Mouse (Mus musculus) testis, postnatal 10 days (tissue): ENCODE results near the gene Spty2d1.
"Not testable (repeated sequence)": the region's sequence is repeated elsewhere in the genome, so short reads cannot be mapped to it uniquely, and the experiment has no call there.

ENCODE experiments used
- DNase-seq: peaks from one replicate; pipeline ENCODE4 v3.0.0; 2021; ENCODE audit warnings: low spot score

Spty2d1 gene

DNA sequence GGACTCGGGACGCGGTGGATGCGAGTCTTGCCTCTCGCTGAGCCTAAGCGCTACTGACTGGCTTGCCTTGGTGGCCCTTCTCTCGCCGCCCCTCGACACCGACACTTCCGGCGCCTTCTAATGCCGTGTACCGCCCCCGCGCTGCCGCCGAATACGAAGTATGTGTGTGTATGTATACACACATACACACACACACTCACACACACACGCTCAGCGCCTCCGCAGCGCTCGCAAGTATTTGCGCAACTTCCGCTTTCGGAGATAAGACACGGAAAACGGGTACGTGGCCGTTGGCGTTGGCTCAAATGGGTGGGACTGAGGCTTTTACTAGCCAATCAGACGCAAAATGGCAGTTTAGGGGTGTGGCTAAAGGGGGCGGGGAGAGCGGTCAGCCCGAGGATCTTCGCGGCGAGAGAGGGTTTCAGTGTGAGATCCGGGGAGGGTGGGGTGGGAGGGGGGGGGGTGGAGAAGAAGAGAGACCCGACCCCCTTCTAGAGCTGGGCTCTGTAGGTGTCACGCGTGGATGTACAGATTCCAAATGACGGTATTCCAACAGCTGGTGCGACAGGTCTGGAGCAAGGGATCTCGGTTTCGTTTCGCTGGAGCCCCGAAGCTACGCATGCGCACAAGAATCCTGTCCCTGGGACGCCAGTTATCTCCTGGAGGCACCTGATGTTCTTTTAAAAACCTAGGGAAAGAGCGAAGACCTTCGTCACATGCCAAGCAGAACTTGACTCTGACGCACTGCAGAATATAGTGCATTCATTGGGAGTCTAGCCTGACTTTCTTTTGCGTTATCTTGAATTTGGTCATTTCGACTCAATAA is at the start of gene Spty2d1:
Gene Spty2d1 (minus strand): TSS at position 244 of the 826 bp plus-strand sequence.
- DNase-seq: peak; percentile 100

- DNase-seq: no peak
These were observed 48.1 kb upstream of the Spty2d1 start for GRCm38 (mm10) chr7:47056273-47056672.

GRCm38 (mm10) chr7:47055744-47056143 is 47.5 kb upstream of the Spty2d1 start:
- no peak for DNase-seq

DNA sequence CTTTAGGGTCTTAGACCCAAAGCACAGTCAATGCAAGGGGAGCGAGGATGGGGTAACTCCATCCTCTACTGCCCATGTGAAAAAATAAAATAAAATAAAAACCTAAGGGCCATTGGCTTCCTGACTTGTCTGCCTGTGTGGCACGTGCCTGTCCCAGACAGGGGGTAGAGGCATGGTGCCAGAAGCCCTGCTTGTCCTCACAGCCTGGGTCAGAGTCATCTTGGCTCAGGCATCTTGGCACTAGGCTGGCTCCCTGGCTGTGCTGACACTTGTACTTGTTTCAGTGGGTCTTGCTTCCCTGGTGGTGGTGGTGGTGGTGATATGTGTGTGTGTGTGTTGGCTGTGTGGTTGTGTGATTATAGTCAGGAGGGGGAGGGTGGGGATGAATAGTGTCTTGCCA is 46.5 kb upstream of the Spty2d1 start:
- DNase-seq: peak; percentile 78

GRCm38 (mm10) chr7:47053287-47053686 is 45.1 kb upstream of the Spty2d1 start:
- peak; percentile 66 for DNase-seq

GRCm38 (mm10) chr7:47052276-47052675 is 44.1 kb upstream of the Spty2d1 start:
- DNase-seq: peak; percentile 76

DNA sequence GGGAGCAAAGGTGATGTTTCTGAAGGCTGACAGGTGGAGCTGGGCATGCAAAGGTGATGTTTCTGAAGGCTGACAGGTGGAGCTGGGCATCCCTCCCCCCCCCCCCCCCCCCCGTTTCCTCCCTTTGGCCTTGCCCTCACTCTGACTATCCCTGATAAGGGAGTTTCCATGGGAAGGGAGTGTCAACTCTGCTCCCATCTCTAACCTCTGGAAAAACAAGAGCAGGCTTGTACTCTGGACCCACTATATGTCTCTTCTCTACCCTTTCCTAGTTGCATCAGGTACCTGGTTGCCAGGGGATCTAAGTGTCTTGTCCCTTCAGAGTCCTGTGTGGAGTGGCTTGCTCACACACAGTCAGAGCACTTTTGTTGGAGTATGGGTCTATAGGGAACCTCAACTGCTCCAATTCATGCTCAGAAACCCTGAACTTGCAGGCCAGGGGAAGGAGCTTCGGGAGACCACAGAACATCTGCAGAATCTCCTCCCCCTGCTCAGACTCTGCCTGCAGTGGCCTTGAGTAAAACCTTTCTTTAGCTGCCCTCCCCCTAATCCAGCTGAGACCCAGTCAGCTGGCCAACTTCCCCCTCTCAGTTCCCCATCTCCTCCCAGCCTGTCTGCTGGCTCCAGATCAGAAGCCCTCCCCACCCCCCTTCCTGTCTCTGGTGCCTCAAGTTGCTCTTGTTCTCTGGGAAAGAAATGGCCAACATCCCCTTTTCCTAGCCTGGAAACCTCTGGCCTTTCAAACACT is 43.4 kb upstream of the Spty2d1 start:
- peak; percentile 85 for DNase-seq

DNA sequence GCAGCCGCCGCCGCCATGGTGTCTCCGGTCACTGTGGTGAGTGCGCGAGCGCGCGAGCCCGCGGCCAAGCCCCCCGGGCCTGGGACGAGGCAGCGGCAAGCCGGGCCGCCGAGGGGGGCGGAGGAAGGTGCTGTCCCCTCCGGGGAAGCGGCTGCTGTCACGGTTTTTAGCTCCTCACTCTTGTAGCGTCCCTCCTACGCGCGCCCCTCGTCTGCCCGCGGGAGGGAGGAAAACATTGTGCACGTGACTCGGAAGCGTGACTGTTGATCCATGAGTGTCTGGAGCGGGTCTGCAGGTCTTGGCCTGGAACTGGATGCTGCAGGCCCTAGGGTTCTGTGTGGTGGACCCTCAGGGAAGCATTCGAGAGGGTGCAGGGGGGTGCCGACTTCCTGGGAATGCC is 42.6 kb upstream of the Spty2d1 start:
- peak; percentile 78 for DNase-seq

GRCm38 (mm10) chr7:47050366-47050765 is 42.2 kb upstream of the Spty2d1 start, which contains the start of gene Tmem86a:
Gene Tmem86a, plus strand, starts transcription at chr7:47050601.
- peak; percentile 95 for DNase-seq

GRCm38 (mm10) chr7:47042823-47043490 is 34.7 kb upstream of the Spty2d1 start:
- no peak for DNase-seq

DNA sequence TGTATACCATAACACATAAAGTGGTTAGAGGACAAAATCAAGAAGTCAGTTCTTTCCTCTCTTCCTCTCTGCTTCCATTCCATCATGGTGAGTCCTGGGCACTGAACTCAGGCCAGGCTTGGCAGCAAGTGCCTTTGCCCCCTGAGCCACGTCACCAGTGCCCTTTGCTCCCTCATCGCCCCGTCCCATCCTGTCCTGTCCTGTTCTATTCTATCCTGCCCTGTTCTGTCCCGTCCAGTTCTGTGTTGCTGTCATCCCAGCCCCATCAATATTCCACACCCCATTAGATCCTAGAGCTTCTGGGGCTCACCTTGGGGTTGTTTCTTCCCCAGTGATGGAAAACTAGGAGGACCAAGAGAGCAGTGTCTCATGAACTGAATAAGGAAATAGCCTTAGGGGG is 33.9 kb upstream of the Spty2d1 start:
- DNase-seq: no peak

DNA sequence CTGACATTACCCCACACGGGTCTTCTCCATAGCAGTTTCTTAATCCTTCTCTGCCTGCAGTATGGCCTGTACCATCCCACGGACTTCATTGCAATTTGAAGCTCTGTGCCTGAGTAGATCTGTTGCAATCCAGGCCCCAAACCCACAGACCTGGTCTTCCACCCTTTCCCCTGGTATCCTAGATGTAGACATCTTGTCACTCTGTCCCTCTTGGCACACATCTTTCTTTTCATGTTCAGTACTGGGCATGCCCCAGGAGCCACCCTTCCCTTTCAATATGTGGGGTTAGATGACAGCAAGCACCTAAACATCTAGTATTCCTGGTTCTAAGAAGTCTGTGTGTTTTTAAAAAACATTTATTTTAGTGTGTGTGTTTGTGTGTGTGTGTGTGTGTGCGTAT is 33.5 kb upstream of the Spty2d1 start:
- DNase-seq: no peak

DNA sequence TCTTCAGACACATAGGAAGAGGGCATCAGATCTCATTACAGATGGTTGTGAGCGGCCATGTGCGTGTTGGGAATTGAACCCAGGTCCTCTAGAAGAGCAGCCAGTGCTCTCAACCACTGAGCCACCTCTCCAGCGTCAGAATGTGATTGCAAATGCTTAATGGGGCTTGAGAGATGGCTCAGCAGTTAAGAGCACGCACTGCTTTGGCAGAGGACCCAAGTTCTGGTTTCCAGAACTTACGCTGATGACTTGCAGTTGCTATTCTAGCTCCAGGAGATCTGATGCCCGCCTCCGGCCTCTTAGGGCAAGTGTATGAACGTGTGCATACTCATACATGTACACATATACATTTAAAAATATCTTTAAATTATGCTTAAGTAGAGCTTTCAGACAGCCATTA is 27.2 kb upstream of the Spty2d1 start:
- DNase-seq: no peak

DNA sequence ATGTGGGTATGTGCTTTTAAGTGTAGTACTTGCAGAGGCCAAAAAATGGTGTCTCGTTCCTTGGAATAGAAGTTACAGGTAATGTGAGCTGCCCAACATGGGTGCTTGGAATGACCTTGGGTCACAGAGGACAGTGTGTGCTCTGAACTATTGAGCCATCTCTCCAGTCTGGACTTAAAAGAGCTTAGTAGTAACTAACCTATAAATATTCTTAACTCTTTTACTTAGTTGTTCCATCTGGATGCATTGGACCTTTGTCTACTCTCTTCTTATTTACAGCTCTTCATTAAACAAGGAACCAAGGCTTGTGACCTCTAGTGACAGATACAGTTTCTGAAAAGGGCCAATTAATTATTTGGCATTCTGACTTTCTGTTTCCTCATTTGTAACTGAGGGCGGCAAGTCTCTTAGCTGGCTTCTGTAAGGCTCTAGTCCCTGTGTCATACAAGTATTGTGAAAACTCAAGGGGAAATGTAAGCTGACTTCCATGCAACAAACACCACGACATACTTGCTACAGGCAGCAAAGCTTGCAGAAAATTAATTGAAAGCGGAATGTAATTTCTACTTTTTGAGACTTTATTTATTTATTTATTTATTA is 26.7 kb upstream of the Spty2d1 start:
- DNase-seq: no peak

DNA sequence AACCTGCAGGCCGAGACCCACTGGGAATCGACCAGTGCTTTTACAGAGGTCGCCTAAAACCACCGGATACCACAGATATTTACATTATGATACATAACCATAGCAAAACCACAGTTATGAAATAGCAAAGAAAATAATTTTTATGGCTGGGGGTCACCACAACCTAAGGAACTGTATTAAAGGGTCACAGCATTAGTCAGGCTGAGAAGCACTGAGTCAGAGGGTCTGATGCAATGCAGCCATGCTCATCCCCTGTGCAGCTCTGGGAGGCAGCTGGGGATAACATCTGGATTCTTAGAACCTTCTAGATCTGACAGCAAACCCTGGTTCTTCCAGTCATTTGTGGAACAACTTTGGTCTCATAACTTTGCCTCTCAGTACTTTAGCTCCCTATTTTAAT is 23.2 kb upstream of the Spty2d1 start:
- DNase-seq: no peak

DNA sequence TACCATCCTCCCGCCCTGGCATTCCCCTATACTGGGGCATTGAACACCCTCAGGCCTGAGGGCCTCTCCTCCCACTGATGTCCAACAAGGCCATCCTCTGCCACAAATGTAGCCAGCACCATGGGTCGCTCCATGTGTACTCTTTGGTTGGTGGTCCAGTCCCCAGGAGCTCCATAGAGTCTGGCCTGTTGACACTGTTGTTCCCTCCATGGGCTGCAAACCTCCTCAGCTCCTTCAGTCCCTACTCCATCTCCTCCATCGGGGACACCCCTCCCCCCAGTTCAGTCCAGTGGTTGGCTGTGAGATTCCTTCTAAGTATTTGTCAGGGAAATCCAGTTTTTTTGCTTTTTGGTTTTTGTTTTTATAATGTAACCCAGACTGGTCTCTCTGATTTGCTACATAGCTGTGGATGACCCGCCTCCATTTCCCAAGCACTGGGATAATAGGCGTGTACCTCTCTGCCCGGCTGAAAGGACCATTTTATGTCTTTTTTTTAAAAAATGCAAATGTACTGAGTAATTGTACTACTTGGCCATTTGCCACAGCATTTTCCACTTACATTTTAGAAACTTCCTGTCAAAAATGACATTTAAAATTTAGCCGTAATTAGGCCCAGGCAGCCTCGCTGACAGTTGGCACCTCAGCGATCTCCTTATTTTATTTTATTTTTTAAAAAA is 22.4 kb upstream of the Spty2d1 start:
- no peak for DNase-seq

DNA sequence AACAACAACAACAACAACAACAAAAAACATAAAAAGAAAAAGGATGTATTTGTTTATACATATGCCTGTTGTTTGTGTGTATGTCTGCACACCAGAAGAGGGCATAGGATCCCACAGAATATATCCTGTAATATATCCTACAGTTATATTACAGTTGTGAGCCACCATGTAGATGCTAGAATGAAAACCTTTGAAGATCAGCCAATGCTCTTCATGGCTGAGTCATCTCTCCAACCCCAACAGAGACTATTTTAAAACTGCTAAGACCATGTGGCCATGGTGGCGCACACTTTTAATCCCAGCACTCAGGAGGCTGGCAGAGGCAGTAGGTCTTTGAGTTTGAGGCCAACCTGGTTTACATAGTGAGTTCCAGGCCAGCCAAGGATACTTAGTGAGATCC is 19.3 kb upstream of the Spty2d1 start:
- no peak for DNase-seq

GRCm38 (mm10) chr7:47026899-47027298 is 18.7 kb upstream of the Spty2d1 start:
- DNase-seq: not testable (repeated sequence)

DNA sequence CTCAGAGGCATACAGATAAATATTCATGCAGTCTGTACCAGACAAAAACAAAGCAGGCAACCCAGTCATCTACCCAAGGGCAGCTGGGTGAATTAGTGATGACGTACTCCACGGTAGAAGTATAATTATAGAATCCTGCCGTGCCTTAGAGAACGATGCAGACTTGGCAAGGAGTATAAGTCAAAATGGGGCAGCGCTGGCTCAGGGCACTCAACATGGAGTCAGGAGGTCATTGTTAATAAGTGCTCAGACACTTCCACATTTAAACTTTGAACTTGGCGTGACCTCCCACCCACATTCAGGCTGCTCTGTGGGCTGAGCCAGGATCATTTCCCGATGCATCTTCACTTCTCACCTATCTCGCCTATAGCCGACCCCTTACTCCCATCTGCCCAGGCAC is 17.2 kb upstream of the Spty2d1 start:
- no peak for DNase-seq

- no peak for DNase-seq
These were observed 16.2 kb upstream of the Spty2d1 start for GRCm38 (mm10) chr7:47024454-47024853.

- DNase-seq: peak; percentile 95
These were observed 15.3 kb upstream of the Spty2d1 start for GRCm38 (mm10) chr7:47023530-47023929.

- DNase-seq: no peak
These were observed 14.3 kb upstream of the Spty2d1 start for GRCm38 (mm10) chr7:47022482-47022881.
